19 mouse cellular contexts compared by ENCODE assay signal in genomic region chr19:12541644-12542043, GRCm38 (mm10). TPM values are rescaled to one million over a fixed set of nuclear protein-coding genes. Genes with fewer than 3 reads are reported as not detected.
A peak's percentile ranks its signal among the peaks of the same experiment; 100 is the strongest.
DNase-seq lines count a peak whose midpoint lies in the region; ATAC-seq lines count a peak whose summit lies in the region.
"Had no signal": no experiment of that assay in that cellular context is flagged by ENCODE, and none has a peak within 500 bp of the region (broad histone marks: within the 10 kb centered on the region; RNA-seq: fewer than 3 reads in every experiment).

No protein-coding gene starts in this region.

- peak; percentile 6 for DNase-seq in lung, postnatal 10 days
- no peak for DNase-seq in lung, postnatal 4 days
- peak; percentile 88 for DNase-seq in thymus, postnatal 0 days (ENCODE audit: low spot score)
- no peak for DNase-seq in kidney, postnatal 4 days
- DNase-seq: adrenal gland, postnatal 14 days; cerebellum, adult 8-10 months; kidney, adult 9 months; retina, postnatal 1 day had no signal

- peak; percentile 94 for ATAC-seq in CD4-positive, CD25-positive, alpha-beta regulatory T cell, adult 4 months
- peak; percentile 25; the same call in 1 of the 2 replicates for ATAC-seq in megakaryocyte, adult 5-6 weeks (ENCODE audit: poor library complexity, severe bottlenecking)
- ATAC-seq in monocyte, adult 5-6 weeks (replicated peaks; ENCODE audit: insufficient number of reproducible peaks, low FRiP score, low TSS enrichment, poor library complexity, severe bottlenecking): no peak
- ATAC-seq in megakaryocyte progenitor cell, adult 5-6 weeks (replicated peaks; ENCODE audit: poor library complexity): no peak
- ATAC-seq: forebrain, embryonic 13.5 days had no signal

RNA-seq across cellular contexts. Expression of gene Fam111a, which starts 3.9 kb away (rescaled TPM):
- 10 to 100 TPM; 43.5 to 49.8 TPM for polyA plus RNA-seq in CD4-positive, CD25-positive, alpha-beta regulatory T cell, adult 4 months (2017; shearing (Covaris generic))
- 308 and 344 TPM in 2 replicates for total RNA-seq in megakaryocyte, adult 5-6 weeks (2015)
- total RNA-seq in megakaryocyte, adult 5-6 weeks (2017): 409 TPM in 2 replicates
- polyA plus RNA-seq in thymus, postnatal 0 days (2015; fragmentation: Nextera tagmentation; extraction: Ambion mirVana): 32.3 and 35.0 TPM in 2 replicates
- total RNA-seq in monocyte, adult 5-6 weeks (2017): 148 to 161 TPM (median 159 TPM) in 3 replicates
- 193 and 210 TPM in 2 replicates for total RNA-seq in megakaryocyte progenitor cell, adult 5-6 weeks (2015)
- 232 and 248 TPM in 2 replicates for total RNA-seq in megakaryocyte progenitor cell, adult 5-6 weeks (2017)

RNA-seq across cellular contexts. Expression of gene Dtx4, which starts 40.4 kb away (rescaled TPM):
- 10 to 100 TPM in 1 of 2 experiments, 1 to 10 TPM in 1; 6.8 to 11.4 TPM for polyA plus RNA-seq in CD4-positive, CD25-positive, alpha-beta regulatory T cell, adult 4 months (2017; shearing (Covaris generic))
- total RNA-seq in megakaryocyte, adult 5-6 weeks (2015): 7.3 and 9.9 TPM in 2 replicates
- 8.3 and 9.0 TPM in 2 replicates for total RNA-seq in megakaryocyte, adult 5-6 weeks (2017)
- 3.4 and 4.3 TPM in 2 replicates for polyA plus RNA-seq in thymus, postnatal 0 days (2015; fragmentation: Nextera tagmentation; extraction: Ambion mirVana)
- total RNA-seq in monocyte, adult 5-6 weeks (2017): 2.6 to 4.2 TPM (median 2.7 TPM) in 3 replicates
- 41.4 and 46.5 TPM in 2 replicates for total RNA-seq in megakaryocyte progenitor cell, adult 5-6 weeks (2015)
- total RNA-seq in megakaryocyte progenitor cell, adult 5-6 weeks (2017): 38.9 and 39.0 TPM in 2 replicates

RNA-seq across cellular contexts. Expression of gene Gm4952, which starts 58.1 kb away (rescaled TPM):
- polyA plus RNA-seq in CD4-positive, CD25-positive, alpha-beta regulatory T cell, adult 4 months (2017; shearing (Covaris generic)): not detected
- not detected in 2 replicates for total RNA-seq in megakaryocyte, adult 5-6 weeks (2015)
- total RNA-seq in megakaryocyte, adult 5-6 weeks (2017): not detected in 2 replicates
- 0.12 TPM in 1 of 2 replicates, not detected in the other for polyA plus RNA-seq in thymus, postnatal 0 days (2015; fragmentation: Nextera tagmentation; extraction: Ambion mirVana)
- not detected in 3 replicates for total RNA-seq in monocyte, adult 5-6 weeks (2017)
- total RNA-seq in megakaryocyte progenitor cell, adult 5-6 weeks (2015): not detected in 2 replicates
- total RNA-seq in megakaryocyte progenitor cell, adult 5-6 weeks (2017): not detected in 2 replicates
- total RNA-seq: layer of hippocampus, adult 2 months; MEL had no signal
- polyA plus RNA-seq: embryonic facial prominence, embryonic 15.5 days; forebrain, embryonic 13.5 days; heart, embryonic 14.5 days; limb, embryonic 12.5 days; urinary bladder, adult 2 months had no signal

Comparison
In these comparisons a context has a peak if more than half of its experiments do, and no peak if none do; other contexts are left out.
1. DNase-seq: peak in lung, postnatal 10 days (single experiment) and thymus, postnatal 0 days (single experiment); none in lung, postnatal 4 days (0 of 2) and kidney, postnatal 4 days (0 of 2).
2. ATAC-seq: peak in CD4-positive, CD25-positive, alpha-beta regulatory T cell, adult 4 months (single experiment) and megakaryocyte, adult 5-6 weeks (single experiment); none in monocyte, adult 5-6 weeks (single experiment) and megakaryocyte progenitor cell, adult 5-6 weeks (single experiment).